16 mouse cellular contexts compared by ENCODE assay signal in the genomic region with DNA sequence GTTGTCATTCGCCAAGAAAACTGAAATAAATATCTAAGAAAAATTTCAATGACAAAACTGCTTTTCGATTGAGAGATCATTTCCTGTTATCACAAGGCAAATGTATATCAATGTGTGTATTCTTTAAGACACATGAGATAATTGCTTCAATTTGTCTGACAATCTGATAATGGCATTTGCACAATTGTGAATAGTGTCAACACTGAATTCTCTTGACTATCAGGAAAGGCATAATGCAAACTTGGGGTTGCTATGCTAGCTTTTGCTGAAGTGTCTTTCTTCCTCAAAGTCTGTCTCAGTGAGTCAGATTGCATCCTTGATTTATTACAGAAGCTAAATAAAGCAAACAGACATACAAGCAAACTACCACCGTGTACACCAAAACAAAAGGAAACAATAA.
A peak's percentile ranks its signal among the peaks of the same experiment; 100 is the strongest.
DNase-seq lines count a peak whose midpoint lies in the region; ATAC-seq and TF ChIP-seq lines count a peak whose summit lies in the region.
"Had no signal": no experiment of that assay in that cellular context is flagged by ENCODE, and none has a peak within 500 bp of the region (broad histone marks: within the 10 kb centered on the region; RNA-seq: fewer than 3 reads in every experiment).

No protein-coding gene starts in this region.

- no peak for TF ChIP-seq CTCF in forebrain, postnatal 0 days (IDR thresholded peaks at IDR 0.05; ENCODE audit: low read depth)
- TF ChIP-seq CTCF in brain, embryonic 14.5 days (IDR thresholded peaks at IDR 0.05; ENCODE audit: borderline replicate concordance, extremely low read depth, insufficient read depth, insufficient read length): no peak

- H3K4me1 ChIP-seq in forebrain, embryonic 15.5 days: no peaks in the 10 kb centered on the region
- H3K4me1 ChIP-seq in forebrain, embryonic 12.5 days: no peaks in the 10 kb centered on the region
- no peaks in the 10 kb centered on the region for H3K4me1 ChIP-seq in forebrain, postnatal 0 days (ENCODE audit: insufficient read depth)
- H3K4me1 ChIP-seq in forebrain, embryonic 11.5 days (replicated peaks; ENCODE audit: control insufficient read depth, insufficient read depth, low read length): no peaks in the 10 kb centered on the region
- H3K4me1 ChIP-seq: embryonic facial prominence, embryonic 10.5 days; embryonic facial prominence, embryonic 12.5 days had no signal

- no peak overlapping the region for H3K4me3 ChIP-seq in forebrain, embryonic 15.5 days
- no peak overlapping the region for H3K4me3 ChIP-seq in forebrain, embryonic 12.5 days (replicated peaks)
- H3K4me3 ChIP-seq in forebrain, postnatal 0 days (ENCODE audit: low read depth, low read length): no peak overlapping the region
- H3K4me3 ChIP-seq in forebrain, embryonic 11.5 days (ENCODE audit: low read depth, low read length): no peak overlapping the region
- H3K4me3 ChIP-seq: embryonic facial prominence, embryonic 10.5 days; embryonic facial prominence, embryonic 12.5 days had no signal

- ATAC-seq in forebrain, embryonic 15.5 days (replicated peaks): peak; percentile 51; the same call in 1 of the 2 replicates
- no peak for ATAC-seq in forebrain, embryonic 12.5 days (ENCODE audit: low FRiP score)
- no peak for ATAC-seq in forebrain, postnatal 0 days
- ATAC-seq in forebrain, embryonic 11.5 days (replicated peaks; ENCODE audit: low FRiP score): no peak
- ATAC-seq in megakaryocyte-erythroid progenitor cell, adult 5-6 weeks (replicated peaks; ENCODE audit: low FRiP score, low TSS enrichment, poor library complexity, severe bottlenecking): no peak

- H3K27ac ChIP-seq in forebrain, embryonic 15.5 days (replicated peaks): no peak overlapping the region
- no peak overlapping the region for H3K27ac ChIP-seq in forebrain, embryonic 12.5 days
- H3K27ac ChIP-seq in forebrain, postnatal 0 days (ENCODE audit: low read depth, low read length): no peak overlapping the region
- no peak overlapping the region for H3K27ac ChIP-seq in forebrain, embryonic 11.5 days (ENCODE audit: low read depth, low read length)
- H3K27ac ChIP-seq: embryonic facial prominence, embryonic 10.5 days; embryonic facial prominence, embryonic 12.5 days had no signal

- H3K9ac ChIP-seq in forebrain, embryonic 15.5 days (replicated peaks): no peak overlapping the region
- no peak overlapping the region for H3K9ac ChIP-seq in forebrain, embryonic 12.5 days
- H3K9ac ChIP-seq in forebrain, postnatal 0 days: no peak overlapping the region
- no peak overlapping the region for H3K9ac ChIP-seq in forebrain, embryonic 11.5 days (ENCODE audit: low read length)
- H3K9ac ChIP-seq: embryonic facial prominence, embryonic 12.5 days had no signal

- H3K36me3 ChIP-seq in forebrain, embryonic 15.5 days: no peaks in the 10 kb centered on the region
- no peaks in the 10 kb centered on the region for H3K36me3 ChIP-seq in forebrain, embryonic 12.5 days (replicated peaks)
- H3K36me3 ChIP-seq in forebrain, postnatal 0 days (ENCODE audit: insufficient read depth): no peaks in the 10 kb centered on the region
- no peaks in the 10 kb centered on the region for H3K36me3 ChIP-seq in forebrain, embryonic 11.5 days (ENCODE audit: control insufficient read depth, insufficient read depth, low read length)
- H3K36me3 ChIP-seq: embryonic facial prominence, embryonic 10.5 days; embryonic facial prominence, embryonic 12.5 days had no signal

- peak; percentile 2 for DNase-seq in forebrain, postnatal 0 days
- no peak for DNase-seq in forebrain, embryonic 11.5 days (ENCODE audit: low spot score)
- DNase-seq in brain, embryonic 14.5 days (ENCODE audit: low read depth): peak; percentile 51
- DNase-seq: adrenal gland, adult 2 months; adrenal gland, postnatal 10 days; adrenal gland, postnatal 25 days; cerebellum, adult 11-12 months; cerebellum, adult 2 months; cerebellum, adult 9-10 months; cerebellum, postnatal 10 days; cerebellum, postnatal 25 days had no signal

- no peak for TF ChIP-seq POLR2A in brain, embryonic 14.5 days (IDR thresholded peaks at IDR 0.05; ENCODE audit: borderline replicate concordance, extremely low read depth, insufficient read depth, insufficient read length, poor library complexity, severe bottlenecking)

- H3K4me2 ChIP-seq in forebrain, embryonic 15.5 days (replicated peaks): no peak overlapping the region
- H3K4me2 ChIP-seq in forebrain, embryonic 12.5 days: no peak overlapping the region
- no peak overlapping the region for H3K4me2 ChIP-seq in forebrain, postnatal 0 days (ENCODE audit: low read depth)
- no peak overlapping the region for H3K4me2 ChIP-seq in forebrain, embryonic 11.5 days (ENCODE audit: low read depth, low read length, severe bottlenecking)
- H3K4me2 ChIP-seq: embryonic facial prominence, embryonic 12.5 days had no signal

- H3K9me3 ChIP-seq in forebrain, embryonic 15.5 days: no peaks in the 10 kb centered on the region
- no peaks in the 10 kb centered on the region for H3K9me3 ChIP-seq in forebrain, embryonic 12.5 days
- H3K9me3 ChIP-seq in forebrain, postnatal 0 days (ENCODE audit: low read length): no peaks in the 10 kb centered on the region
- H3K9me3 ChIP-seq in forebrain, embryonic 11.5 days (ENCODE audit: control insufficient read depth, low read length): no peaks in the 10 kb centered on the region
- H3K9me3 ChIP-seq: embryonic facial prominence, embryonic 10.5 days; embryonic facial prominence, embryonic 12.5 days had no signal

- 69% methylated on average over 3 of the region's 3 CpGs for WGBS in forebrain, embryonic 15.5 days
- 82% methylated on average over 3 of the region's 3 CpGs for WGBS in forebrain, embryonic 12.5 days
- WGBS in forebrain, postnatal 0 days: 62% methylated on average over 3 of the region's 3 CpGs
- WGBS in forebrain, embryonic 11.5 days: 85% methylated on average over 3 of the region's 3 CpGs

- H3K27me3 ChIP-seq in forebrain, embryonic 15.5 days: no peaks in the 10 kb centered on the region
- H3K27me3 ChIP-seq in forebrain, embryonic 12.5 days: no peaks in the 10 kb centered on the region
- H3K27me3 ChIP-seq in forebrain, postnatal 0 days (ENCODE audit: insufficient read depth, low read length): no peaks in the 10 kb centered on the region
- no peaks in the 10 kb centered on the region for H3K27me3 ChIP-seq in forebrain, embryonic 11.5 days (ENCODE audit: control insufficient read depth, insufficient read depth, low read length)
- H3K27me3 ChIP-seq: embryonic facial prominence, embryonic 12.5 days had no signal
